Mouse (Mus musculus) T-cell, adult 2 months (primary cell): ENCODE results near the gene Col27a1.

ENCODE experiments used
- DNase-seq: peaks from one replicate; pipeline ENCODE4 v3.0.0; 2022; ENCODE audit warnings: low spot score

Col27a1 gene

DNA sequence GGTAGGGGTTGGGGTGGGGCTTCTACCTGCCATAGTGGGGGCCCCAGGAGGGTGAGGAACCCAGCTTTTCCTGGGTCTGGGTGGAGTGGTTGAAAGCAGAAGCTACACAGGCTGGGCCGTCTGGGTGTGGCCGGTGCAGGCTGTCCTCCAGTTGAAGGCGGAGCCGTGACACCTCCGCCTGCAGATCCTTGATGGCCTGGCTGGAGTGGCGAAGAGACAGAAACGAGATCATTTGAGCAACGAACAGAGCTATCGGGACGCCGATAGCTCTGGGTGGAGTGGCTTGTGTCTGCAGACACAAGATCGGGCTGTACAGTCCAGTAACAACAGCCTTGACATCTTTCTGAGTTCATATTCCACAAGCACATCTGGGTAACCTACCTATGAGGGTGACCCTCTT lies 160.5 kb downstream of the Col27a1 start:
- no peak for DNase-seq

DNA sequence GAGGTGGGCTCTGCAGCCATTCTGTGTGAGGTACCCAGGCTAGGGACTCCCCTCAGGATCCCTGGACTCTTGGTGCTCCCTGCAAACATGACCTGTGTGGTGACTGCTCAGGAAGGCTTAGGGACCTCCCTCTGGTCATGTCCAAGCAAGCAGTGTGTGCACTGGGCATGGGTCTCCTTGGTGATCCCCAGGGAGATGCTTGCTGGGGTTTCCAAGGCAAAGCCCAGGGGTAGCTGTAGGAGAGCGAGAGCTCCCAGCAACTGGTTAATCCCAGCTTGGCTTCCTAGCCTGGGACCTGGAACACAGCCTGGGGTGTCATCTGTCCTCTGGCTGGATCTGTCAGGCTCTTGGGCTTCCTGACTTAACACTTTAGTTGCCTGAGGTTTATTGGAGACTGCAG lies 161.6 kb downstream of the Col27a1 start:
- DNase-seq = no peak

DNA sequence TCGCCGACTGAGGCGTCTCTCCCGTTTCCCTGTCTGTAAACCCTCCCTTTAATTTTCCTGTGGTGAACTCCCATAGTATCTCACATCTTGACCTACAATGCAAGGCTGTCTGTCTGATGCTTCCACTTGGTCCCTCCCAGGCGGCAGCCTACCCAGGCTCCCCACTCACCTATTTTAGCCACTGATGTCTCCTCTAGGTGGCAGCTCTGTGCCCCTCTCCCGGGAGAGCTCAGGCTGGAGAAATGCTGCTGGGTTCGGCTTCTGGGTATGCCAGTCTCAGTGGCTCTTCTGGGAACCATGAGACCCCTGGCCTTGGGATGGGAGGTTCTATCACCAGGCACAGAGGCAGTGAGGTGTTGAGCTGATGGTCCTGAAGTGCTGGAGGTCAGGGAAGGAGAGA lies 163.7 kb downstream of the Col27a1 start:
- DNase-seq = no peak

DNA sequence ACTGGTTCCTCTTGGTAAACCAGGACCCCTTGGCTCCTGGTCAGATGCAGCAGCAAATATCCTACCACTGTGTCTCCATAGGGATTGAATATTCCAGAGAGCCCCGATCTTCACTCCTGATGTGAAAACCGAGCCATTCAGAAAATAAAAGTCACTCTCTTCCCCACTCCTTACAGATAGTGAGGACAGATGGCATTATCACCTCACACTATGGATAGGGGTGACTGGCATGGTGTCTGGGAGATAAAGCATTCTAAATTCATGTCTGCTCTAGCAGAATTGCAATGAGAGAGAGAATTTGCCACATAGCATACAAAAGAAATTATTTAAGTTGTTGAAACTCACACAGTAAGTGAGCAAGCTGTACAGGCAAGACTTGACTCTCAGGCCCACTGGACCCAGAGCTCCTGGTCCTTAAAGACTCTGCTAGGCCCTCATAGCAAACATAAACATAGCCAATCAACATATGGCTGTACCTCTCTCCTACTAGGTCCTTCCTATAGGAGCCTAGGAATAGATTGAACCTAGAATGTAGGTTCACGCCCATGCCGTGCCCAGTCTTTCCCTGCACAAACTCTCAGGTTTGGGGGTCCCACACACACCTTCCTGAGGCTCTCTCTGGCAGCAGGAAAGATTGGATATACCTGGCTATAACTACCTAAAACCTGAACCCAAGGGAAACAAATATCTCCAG lies 169.0 kb downstream of the Col27a1 start:
- no peak for DNase-seq

DNA sequence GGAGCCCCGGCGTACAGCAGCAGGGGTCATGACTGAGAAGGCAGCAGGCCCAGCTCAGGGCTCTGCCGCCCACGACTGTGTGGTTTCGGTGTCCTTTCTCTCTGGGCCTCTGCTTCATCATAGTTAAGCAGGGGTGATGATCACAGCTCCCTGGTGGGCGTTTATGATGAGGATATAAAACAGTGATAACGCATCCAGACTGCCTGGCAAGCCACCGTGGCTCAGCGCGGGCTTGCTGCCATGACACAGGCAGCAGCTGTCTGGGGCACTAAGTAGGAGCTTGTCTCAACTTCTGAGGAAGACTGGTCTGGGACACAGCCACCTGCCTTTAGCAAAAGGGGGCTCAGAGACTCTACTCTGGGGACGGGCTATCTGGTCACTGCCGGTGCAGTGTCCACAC lies 169.7 kb downstream of the Col27a1 start:
- DNase-seq = no peak

DNA sequence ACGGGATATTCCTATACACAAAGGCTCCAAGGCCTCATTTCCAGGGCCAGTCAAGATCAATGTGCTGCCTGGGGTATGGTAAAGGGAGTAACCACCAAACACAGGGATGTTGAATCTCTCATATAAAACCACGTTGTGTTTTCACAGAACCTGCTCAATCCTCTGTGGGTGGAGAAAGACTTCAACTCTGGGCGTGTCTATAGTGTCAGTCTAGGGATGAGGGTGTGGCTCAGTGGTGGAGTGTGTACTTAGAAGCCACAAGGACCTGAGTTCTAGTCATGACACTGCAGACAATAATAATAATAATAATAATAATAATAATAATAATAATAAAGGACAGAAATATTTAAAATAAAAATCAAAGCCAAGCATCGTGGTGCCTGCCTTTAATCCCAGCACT lies 170.5 kb downstream of the Col27a1 start:
- DNase-seq = peak; percentile 41
